Mouse (Mus musculus) kidney, postnatal 0 days (tissue): ENCODE data around the gene Hnf1a. TPM values are rescaled to one million over a fixed set of nuclear protein-coding genes. Genes with fewer than 3 reads are reported as not detected.

Experiments
- ATAC-seq: fragments of 200-750 bp; cut with Nextera tagmentation; replicated peaks from 2 replicates; pipeline ENCODE4 v1.8.0; 2017; ENCODE audit warnings: low read depth, moderate number of reproducible peaks, moderate TSS enrichment, moderate library complexity; ENCODE audit not compliant: low FRiP score
- DNase-seq: peaks from one replicate; pipeline ENCODE4 v3.0.0-alpha.2; 2016; ENCODE audit warnings: low spot score
- H3K27ac ChIP-seq: fragments of 300-500 bp; sonication (generic); 2 replicates; pipeline ENCODE4 v1.5.1; 2014; ENCODE audit warnings: mild to moderate bottlenecking
- H3K27me3 ChIP-seq: fragments of 300-500 bp; sonication (generic); 2 replicates; pipeline ENCODE4 v1.6.1; 2014; ENCODE audit warnings: low read length, mixed read lengths; ENCODE audit not compliant: insufficient read depth
- H3K36me3 ChIP-seq: fragments of 300-500 bp; sonication (generic); 2 replicates; pipeline ENCODE4 v1.6.1; 2014; ENCODE audit warnings: low read length, mixed read lengths; ENCODE audit not compliant: insufficient read depth
- H3K4me1 ChIP-seq: fragments of 300-500 bp; sonication (generic); replicated peaks from 2 replicates; pipeline ENCODE4 v1.6.1; 2014; ENCODE audit warnings: antibody characterized with exemption, low read length, mixed read lengths; ENCODE audit not compliant: insufficient read depth
- H3K4me2 ChIP-seq: fragments of 300-500 bp; sonication (generic); 2 replicates; pipeline ENCODE4 v1.6.1; 2014; ENCODE audit warnings: mild to moderate bottlenecking, low read length, moderate library complexity, mixed read lengths
- H3K4me3 ChIP-seq: fragments of 300-500 bp; sonication (generic); replicated peaks from 2 replicates; pipeline ENCODE4 v1.5.1; 2014; ENCODE audit warnings: low read depth, low read length
- H3K9ac ChIP-seq: fragments of 300-500 bp; sonication (generic); 2 replicates; pipeline ENCODE4 v1.6.1; 2014; ENCODE audit warnings: low read depth, low read length
- H3K9me3 ChIP-seq: fragments of 300-500 bp; sonication (generic); replicated peaks from 2 replicates; pipeline ENCODE4 v1.6.1; 2016; ENCODE audit warnings: low read length, inconsistent platforms, mixed read lengths
- CTCF ChIP-seq: IDR thresholded peaks from 2 replicates; pipeline ENCODE4 v1.5.1; 2016; ENCODE audit warnings: antibody characterized with exemption, low read depth, mild to moderate bottlenecking, moderate library complexity
- WGBS: fragments of 180-500 bp; shearing (Covaris S2); extraction: QIAGEN DNeasy Blood & Tissue Kit; methylation state at CpG from one replicate; pipeline ENCODE4 v1.1.7; 2014; 5-methylcytosine and 5-hydroxymethylcytosine counted together
- polyA plus RNA-seq: library from polyadenylated mRNA; unstranded; fragments of >200 nt; fragmentation: Nextera tagmentation; extraction: Ambion mirVana; gene quantifications from 2 replicates; pipeline ENCODE4 v1.2.1, GENCODE M21; 2015

The Hnf1a gene
- 10.8 and 12.5 TPM in 2 replicates for polyA plus RNA-seq

DNA sequence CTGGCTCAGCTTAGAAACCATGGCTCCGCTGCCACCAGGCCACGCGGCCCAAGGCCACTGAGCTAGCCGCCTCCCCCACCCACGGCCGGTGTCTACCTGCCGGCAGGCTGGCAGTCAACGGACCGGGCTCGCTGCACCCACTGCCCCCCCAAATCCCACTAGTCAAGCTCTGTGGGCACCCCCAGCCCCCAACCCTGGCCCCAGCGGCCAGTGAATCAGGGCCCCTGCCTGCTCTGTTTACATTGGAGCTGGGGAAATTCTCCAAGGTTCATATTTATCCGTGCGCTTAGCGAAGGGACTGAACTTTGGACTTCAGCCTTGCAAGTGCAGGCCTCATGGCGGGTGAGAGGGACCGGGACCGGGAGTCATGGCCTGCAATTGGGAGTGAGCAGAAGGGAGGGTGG is at the start of gene Hnf1a:
TSS of gene Hnf1a (minus strand) at position 271 of the 404 bp plus-strand sequence.
- peak; percentile 25 for DNase-seq
- H3K9me3 ChIP-seq: no peaks in the 10 kb centered on the region
- ATAC-seq: peak; percentile 34
- H3K4me3 ChIP-seq: peak within 1 kb of the TSS; percentile 39
- no peak for TF ChIP-seq CTCF
- no peaks in the 10 kb centered on the region for H3K27me3 ChIP-seq
- H3K27ac ChIP-seq: peak within 1 kb of the TSS; percentile 81
- no peaks in the 10 kb centered on the region for H3K36me3 ChIP-seq
- H3K4me2 ChIP-seq: peak within 1 kb of the TSS; percentile 63
- no peaks in the 10 kb centered on the region; the same call in 1 of the 2 replicates for H3K4me1 ChIP-seq
- 45% methylated on average over 17 of the region's 17 CpGs for WGBS
- peak within 1 kb of the TSS; percentile 70 for H3K9ac ChIP-seq

- Histone ChIP-seq H3K4me1 (peaks cover 21% of the 10 kb centered on the region; the same call in 1 of the 2 replicates), H3K27me3 (no peaks in the 10 kb centered on the region), H3K4me2 (no peak overlapping the region), H3K36me3 (no peaks in the 10 kb centered on the region), H3K27ac (peak overlapping the region; percentile 64), H3K9ac (0 out of 2 replicates have a peak overlapping the region, but pooled peaks have one; percentile 23), H3K9me3 (no peaks in the 10 kb centered on the region), H3K4me3 (no peak overlapping the region)
- TF ChIP-seq CTCF: no peak
- ATAC-seq (no peak), DNase-seq (no peak)
- WGBS: 35% methylated on average over 4 of the region's 4 CpGs
Observed at GRCm38 (mm10) chr5:115018813-115019212, 47.9 kb upstream of the Hnf1a start.

- H3K27me3 ChIP-seq: no peaks in the 10 kb centered on the region
- ATAC-seq: no peak
- no peaks in the 10 kb centered on the region for H3K9me3 ChIP-seq
- no peak overlapping the region for H3K9ac ChIP-seq
- DNase-seq: peak; percentile 32
- 32% methylated on average over 2 of the region's 2 CpGs for WGBS
- no peak overlapping the region for H3K4me2 ChIP-seq
- peaks cover 26% of the 10 kb centered on the region; the same call in 1 of the 2 replicates for H3K4me1 ChIP-seq
- H3K36me3 ChIP-seq: no peaks in the 10 kb centered on the region
- no peak overlapping the region for H3K4me3 ChIP-seq
- peak overlapping the region; percentile 6; the same call in 1 of the 2 replicates for H3K27ac ChIP-seq
- no peak for TF ChIP-seq CTCF
Observed at GRCm38 (mm10) chr5:115018270-115018669, 47.4 kb upstream of the Hnf1a start.

- Histone ChIP-seq H3K4me1 (peaks cover 37% of the 10 kb centered on the region), H3K36me3 (no peaks in the 10 kb centered on the region), H3K27me3 (no peaks in the 10 kb centered on the region), H3K4me3 (no peak overlapping the region), H3K27ac (no peak overlapping the region), H3K9me3 (no peaks in the 10 kb centered on the region), H3K9ac (no peak overlapping the region), H3K4me2 (no peak overlapping the region)
- no peak for ATAC-seq
- 39% methylated on average over 4 of the region's 4 CpGs for WGBS
- TF ChIP-seq CTCF: no peak
- no peak for DNase-seq
Observed at GRCm38 (mm10) chr5:115015121-115015520, 44.2 kb upstream of the Hnf1a start.

DNA sequence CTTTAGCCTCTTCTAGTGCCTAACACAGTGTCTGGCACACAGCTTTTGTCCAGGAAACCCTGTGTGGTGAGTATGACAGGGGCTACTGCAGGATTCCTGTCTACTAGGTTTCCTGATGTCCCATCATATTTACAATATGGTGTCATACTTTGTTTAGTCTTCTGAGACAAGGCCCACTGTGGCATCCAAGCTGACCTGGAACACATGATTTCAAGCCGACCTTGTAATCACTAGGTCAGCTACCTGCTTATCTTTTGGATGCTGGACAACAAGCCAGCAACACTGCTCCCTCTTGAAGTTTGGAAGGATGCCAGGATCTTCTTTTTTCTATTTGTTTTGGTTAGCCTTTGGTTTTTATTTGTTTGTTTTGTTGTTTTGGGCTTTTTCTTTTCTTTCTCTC is 43.7 kb upstream of the Hnf1a start:
- WGBS: 30% methylated on average over 1 of the region's 1 CpGs
- H3K9me3 ChIP-seq: no peaks in the 10 kb centered on the region
- no peaks in the 10 kb centered on the region for H3K27me3 ChIP-seq
- DNase-seq (no peak), ATAC-seq (no peak)
- H3K27ac ChIP-seq: no peak overlapping the region
- H3K4me2 ChIP-seq: no peak overlapping the region
- TF ChIP-seq CTCF: no peak
- no peak overlapping the region for H3K9ac ChIP-seq
- no peak overlapping the region for H3K4me3 ChIP-seq
- no peaks in the 10 kb centered on the region for H3K36me3 ChIP-seq
- peaks cover 35% of the 10 kb centered on the region for H3K4me1 ChIP-seq

GRCm38 (mm10) chr5:115013436-115013835 is 42.5 kb upstream of the Hnf1a start:
- H3K9ac ChIP-seq: no peak overlapping the region
- no peak overlapping the region for H3K27ac ChIP-seq
- DNase-seq (no peak), ATAC-seq (no peak)
- no peak for TF ChIP-seq CTCF
- H3K4me3 ChIP-seq: no peak overlapping the region
- peaks cover 33% of the 10 kb centered on the region for H3K4me1 ChIP-seq
- H3K27me3 ChIP-seq: no peaks in the 10 kb centered on the region
- no peaks in the 10 kb centered on the region for H3K9me3 ChIP-seq
- H3K36me3 ChIP-seq: no peaks in the 10 kb centered on the region
- peak overlapping the region; percentile 10; the same call in 1 of the 2 replicates for H3K4me2 ChIP-seq
- WGBS: 56% methylated on average over 3 of the region's 3 CpGs
